Mouse (Mus musculus): ENCODE measurements around the gene Retn.

The Retn gene

DNA sequence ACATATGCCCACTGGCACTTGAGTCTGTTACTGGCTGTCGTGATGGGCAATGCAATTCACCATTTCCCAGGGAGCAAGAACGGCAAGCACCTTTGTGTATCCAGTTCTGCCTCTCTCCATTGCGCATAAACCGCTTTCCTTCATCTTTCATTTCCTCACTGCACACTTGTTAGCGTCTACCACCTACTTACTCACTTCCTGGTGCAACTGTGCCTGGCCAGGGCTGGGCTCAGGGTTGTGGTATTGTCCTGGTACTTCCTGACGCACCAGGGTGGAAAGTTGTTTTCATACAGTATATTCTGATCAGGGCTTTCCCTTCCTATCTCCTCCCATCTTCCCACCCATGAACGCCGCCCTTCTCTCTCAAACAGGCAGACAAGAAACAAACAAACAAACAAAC lies 5.3 kb downstream of the Retn start:
- DNase-seq (ENCODE audit: low read depth, low spot score) = no peak

DNA sequence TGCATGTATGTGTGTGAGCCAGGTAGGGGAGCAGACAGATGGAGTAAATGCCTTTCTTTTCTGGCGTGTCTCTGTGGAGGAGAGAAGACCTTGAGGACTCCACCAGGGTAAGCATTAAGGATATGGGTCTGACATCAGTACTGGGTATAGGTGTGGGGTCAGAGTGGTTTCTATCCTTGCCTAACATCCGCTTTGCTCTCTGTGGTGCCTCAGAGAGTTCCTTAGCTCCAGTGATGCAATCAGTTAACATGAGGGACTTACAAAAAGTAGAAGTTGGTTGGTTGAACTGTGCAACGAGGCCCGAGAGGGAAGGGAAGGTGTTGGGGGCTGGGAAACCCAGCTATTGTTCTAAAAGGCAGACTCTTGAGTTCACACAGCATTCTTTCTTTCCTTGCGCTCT lies 8.8 kb downstream of the Retn start:
- no peak for DNase-seq (ENCODE audit: low read depth, low spot score)

DNA sequence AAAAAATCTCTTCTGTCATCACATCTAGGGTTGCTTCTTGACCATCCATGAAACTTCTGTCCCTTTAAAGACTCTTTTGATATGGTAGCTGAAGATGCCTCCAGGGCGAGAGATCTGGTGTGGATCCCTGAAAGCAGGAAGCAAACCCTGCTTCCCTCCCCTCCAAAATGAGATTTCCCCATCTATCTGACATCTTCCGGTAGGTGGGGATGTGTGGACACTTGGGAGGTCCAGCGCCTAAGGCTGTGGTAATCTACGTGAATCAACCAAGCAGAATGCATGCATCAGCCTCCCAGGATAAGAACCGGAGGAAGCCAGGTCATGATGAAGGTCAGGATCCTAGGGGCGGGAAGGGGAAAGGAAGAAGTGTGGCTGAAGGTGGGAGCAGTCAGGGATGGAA lies 9.9 kb downstream of the Retn start, which contains the start of gene Mcemp1:
Gene Mcemp1, plus strand, starts transcription at position 248 of the 400 bp plus-strand sequence.
- DNase-seq (ENCODE audit: low read depth, low spot score) = no peak

DNA sequence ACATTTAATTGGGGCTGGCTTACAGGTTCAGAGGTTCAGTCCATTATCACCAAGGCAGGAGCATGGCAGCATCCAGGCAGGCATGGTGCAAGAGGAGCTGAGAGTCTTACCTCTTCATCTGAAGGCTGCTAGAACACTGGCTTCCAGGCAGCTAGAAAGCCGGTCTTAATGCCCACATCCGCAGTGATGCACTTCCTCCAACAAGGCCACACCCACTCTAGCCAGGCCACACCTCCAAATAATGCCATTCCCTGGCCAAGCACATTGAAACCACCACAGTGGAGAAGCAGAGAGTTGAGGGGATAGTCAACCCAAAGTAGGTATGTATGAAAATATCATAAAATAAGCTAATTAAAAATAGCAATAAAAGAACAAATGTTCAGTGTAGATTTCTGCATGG lies 14.8 kb downstream of the Retn start:
- DNase-seq (ENCODE audit: low read depth, low spot score) = no peak

DNA sequence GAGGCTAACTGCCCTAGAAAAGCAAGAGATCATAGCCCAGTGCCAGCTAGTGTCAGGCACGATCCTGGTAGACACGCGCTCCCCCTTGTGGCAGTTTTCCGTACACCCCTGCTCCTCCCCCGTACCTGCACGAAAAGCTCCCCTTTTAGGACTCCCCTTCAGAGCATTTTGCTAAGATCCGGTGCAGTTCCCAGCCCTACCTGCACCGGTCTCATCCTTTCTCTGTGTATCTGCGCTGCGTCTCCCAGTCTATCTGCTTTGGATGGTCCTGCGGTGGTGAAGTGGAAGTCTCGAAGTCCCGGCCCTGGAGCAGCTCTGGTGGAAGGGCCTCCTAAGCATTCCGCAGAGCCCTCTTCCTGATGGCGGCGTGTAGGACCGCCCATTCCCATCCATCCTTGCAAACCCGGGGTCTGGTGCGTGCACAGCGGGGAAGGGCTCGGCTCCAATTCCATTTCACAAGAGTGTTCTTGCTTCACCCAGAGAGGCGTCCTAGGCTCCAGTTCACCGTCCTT lies 16.5 kb downstream of the Retn start, which contains the start of gene Fcor:
Gene Fcor, minus strand, starts transcription at position 383 of the 512 bp plus-strand sequence.
- DNase-seq (ENCODE audit: low read depth, low spot score) = peak; percentile 89

DNA sequence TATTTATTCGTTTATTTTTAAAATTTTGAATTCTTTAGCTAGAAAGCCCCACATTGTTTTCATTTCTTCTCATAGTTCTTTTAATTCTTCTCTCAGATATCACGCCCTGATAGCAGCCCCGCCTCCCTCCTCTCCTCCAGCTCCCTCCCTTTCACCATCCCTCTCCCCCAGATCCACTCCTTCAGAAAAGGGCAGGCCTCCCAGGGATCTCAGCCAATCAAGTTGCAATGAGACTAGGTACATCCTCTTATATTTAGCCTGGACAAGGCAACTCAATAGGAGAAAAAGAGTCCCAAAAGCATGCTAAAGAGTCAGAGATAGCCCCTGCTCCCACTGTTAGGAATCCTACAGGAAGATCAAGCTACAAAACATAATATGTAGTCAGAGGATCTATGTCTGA lies 19.1 kb downstream of the Retn start:
- no peak for DNase-seq (ENCODE audit: low read depth, low spot score)

DNA sequence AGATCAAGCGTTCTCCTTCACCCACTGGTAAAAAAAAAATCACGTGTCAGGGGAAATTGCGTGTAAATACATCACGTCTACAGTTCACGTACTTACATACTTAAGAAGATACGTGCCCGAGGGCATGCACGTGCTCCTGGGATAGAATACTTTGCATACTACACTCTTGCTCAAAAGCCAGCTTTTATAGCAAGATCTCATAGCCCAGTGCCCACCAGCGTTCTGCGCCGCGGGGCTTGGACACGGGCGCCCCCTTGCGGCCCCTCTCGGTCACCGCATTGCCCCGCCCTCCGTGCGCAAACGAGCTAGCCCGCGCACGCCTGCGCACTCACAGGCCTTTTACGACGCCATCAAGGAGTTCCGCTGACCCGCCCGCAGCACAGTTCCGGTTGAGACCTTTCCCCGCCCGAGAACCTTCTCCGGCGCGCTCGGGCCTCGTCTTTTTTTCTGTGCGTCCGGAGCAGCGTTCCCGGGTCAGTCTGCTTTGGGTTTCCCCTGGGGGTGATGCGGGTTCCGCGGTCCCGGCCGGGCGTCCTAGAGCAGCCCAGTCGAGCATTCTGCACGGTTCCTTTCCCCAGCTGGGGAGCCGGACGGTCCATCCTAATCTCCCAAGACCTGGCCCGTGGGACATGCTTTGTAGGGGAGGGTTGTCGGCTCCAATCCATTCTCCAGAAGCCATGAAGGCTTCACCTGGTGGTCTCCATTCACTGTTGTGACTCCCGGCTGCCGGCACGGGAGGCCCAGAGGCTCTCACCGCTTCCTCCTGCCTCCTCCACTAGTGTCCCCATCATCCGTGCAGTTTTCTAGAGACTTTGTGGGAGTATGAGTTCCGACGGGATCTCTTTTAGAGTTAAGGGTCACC lies 20.8 kb downstream of the Retn start, which contains the start of gene Trappc5:
Gene Trappc5, plus strand, starts transcription at position 169 of the 862 bp plus-strand sequence.
- DNase-seq (ENCODE audit: low read depth, low spot score) = peak; percentile 98

DNA sequence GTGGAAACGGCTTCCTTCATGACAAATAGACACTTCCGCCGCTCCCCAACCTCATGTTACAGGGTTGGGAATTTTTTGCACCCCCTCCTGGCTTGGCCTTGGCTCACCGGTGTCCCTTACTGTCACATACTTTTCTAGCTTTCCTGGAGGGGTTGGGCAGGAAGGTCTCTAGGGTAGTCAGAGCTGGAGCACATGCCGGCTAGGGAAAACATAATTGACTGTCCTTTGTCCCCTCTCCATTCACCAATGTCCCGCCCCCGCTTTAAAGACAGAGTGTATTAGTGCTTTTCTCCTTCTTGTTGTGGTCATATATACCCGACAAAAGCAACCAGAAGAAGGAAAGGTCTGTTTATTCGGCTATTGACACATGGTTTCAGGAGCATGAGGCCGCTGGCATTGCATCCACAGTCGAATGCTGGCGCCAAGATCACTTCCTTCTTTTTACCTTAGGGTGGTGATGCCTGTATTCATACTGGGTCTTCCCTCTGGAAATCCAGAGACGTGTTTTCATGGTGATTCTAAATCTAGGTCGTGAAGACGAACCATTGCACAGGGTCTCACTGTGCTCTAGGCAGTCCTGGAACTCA lies 21.5 kb downstream of the Retn start:
- DNase-seq (ENCODE audit: low read depth, low spot score) = peak; percentile 68

DNA sequence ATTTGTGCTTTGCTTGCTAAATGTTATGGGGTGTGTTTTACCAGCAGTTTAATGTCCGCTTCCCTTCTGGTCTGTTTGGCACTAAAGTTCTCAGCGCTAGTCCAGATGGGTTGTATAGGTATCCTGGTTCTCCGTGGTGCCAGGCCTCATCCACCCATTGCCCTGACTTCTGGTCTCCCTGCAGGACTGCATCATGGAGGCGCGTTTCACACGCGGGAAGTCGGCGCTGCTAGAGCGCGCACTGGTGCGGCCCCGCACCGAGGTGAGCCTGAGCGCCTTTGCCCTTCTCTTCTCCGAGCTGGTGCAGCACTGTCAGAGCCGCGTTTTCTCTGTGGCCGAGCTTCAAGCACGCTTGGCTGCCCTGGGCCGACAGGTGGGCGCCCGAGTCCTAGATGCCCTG lies 23.3 kb downstream of the Retn start:
- no peak for DNase-seq (ENCODE audit: low read depth, low spot score)

DNA sequence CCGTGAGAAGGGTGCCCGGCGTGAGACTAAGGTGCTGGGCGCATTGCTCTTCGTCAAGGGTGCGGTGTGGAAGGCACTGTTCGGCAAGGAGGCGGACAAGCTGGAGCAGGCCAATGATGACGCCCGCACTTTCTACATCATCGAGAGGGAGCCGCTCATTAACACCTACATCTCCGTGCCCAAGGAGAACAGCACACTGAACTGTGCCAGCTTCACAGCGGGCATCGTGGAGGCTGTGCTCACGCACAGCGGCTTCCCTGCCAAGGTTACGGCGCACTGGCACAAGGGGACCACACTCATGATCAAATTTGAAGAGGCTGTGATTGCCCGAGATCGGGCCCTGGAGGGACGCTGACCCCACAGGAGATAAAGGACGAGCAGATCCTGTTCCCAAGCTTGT lies 23.7 kb downstream of the Retn start:
- no peak for DNase-seq (ENCODE audit: low read depth, low spot score)

DNA sequence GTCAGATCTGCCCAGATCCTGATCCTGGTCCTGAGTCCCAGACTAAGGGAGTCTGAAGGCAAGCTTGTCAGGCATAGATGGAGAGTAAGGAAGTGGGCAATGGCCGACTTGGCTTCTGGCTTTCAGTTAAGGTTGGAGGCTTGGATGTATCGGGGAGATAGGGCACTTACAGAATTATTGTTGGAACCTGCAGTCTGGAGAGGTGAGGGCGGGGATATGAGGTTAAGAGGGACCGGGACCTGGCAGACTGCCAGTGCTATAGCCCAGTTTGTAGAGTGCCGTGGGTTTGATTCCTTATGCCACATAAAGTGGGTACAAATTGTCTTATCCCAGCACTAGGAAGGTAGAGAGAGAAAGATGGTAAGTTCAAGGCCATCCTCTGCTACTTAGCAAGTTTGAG lies 24.1 kb downstream of the Retn start:
- DNase-seq (ENCODE audit: low read depth, low spot score) = no peak

DNA sequence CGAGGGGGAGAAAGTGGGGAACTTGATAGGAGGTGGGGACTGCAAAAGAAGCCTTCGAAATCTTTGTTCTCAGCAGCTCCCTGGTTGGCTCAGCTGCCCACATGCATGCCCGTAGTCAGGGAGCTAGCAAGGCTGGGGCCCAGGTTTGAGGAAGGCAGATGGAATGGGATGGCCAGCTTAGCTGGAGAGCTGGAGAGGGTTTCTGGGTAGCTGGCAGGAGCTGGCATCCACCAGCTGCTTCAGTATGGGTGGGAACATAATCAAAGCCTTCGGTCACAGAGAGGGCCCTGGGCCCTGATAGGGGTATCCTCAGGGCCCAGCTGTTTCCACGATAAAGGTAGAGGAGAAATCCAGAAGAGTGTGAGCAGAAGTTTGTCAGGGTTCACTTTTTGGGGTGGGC lies 26.9 kb downstream of the Retn start:
- no peak for DNase-seq (ENCODE audit: low read depth, low spot score)

DNA sequence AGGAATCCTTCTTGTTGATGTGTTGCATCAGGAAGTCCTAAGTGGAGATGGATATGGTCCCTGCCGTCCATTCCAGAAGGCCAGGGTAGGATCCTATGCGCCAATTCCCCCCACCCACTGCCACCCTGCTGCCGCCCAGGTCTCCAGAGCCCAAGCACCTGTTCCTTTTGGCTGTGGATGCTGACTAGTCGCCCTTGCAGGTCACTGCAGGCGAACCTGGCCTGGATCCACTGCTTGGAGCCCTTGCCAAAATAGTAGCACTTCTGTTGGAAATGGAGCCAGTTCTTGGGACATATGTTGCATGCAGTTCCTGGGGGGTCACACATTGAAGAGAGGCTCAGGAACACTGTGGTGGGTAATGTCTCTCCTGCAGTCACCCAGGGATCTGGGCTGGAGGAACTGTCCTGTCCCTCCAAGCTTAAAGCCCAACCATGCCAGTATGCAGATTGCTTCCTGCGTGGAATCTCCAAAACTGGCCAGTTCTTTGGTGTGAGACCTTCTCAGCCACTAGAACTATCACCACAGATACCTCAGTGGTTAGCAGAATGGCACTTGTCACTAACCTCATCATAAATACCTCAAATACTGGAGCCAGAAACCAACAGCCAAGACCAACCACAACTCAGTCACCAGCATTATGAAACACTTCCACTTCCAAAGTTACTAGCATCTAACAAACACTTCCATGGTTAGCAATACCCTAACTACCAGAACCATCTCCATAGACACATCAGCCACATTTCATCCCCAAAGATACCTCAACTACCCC lies 28.0 kb downstream of the Retn start:
- no peak for DNase-seq (ENCODE audit: low read depth, low spot score)

DNA sequence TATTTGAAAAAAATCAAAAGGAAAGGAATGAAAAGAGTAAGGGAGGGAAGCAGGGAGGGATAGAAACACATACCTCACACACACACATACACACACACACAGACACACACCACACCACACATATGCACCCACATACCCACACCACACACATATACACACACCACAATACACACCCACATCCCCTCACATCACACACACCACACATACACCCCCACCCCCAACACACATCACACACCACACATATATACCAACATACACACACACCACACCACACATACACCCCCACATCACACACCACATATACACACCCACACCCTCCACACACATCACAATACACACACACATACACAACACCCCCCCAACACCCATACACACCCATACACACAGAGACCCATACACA lies 29.0 kb downstream of the Retn start:
- DNase-seq (ENCODE audit: low read depth, low spot score) = no peak

DNA sequence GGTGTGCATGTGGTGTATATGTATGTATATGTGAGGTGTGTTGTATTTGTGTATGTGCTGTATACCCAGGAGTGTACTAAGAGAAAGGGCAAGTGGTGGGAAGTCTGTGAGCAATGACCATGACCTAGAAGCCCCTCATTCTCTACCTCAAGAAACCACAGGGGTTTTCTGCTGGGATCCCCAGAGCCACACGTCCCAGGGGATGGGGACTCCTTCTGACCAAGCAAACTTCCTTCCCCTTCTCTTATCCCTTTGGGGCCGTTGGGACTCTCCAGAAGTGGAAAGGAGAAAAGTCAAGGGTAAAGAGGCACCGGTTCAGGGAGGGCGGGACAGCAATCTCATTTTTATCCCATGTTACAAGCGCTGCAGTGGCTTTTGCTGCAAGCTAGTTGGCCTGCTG lies 29.9 kb downstream of the Retn start:
- DNase-seq (ENCODE audit: low read depth, low spot score) = no peak

DNA sequence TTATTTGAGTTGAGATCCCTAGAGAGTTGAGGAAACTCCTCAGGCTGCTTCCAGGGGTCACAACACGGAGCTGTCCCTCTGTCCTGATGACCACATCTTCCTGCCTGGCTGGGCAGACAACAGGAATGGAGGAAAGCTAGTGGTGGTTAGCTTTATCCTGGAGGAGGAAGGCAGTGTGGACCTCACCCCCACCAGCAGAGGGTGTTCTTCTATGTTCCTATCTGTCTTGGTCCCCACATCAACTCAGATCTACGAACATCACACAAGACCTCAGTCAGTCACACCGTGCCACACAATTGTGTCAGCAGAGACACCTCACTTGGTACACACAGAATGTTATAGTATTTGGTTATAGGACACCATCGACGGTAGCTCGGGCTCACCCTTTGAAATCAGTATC lies 32.0 kb downstream of the Retn start:
- peak; percentile 30 for DNase-seq (ENCODE audit: low read depth, low spot score)

DNA sequence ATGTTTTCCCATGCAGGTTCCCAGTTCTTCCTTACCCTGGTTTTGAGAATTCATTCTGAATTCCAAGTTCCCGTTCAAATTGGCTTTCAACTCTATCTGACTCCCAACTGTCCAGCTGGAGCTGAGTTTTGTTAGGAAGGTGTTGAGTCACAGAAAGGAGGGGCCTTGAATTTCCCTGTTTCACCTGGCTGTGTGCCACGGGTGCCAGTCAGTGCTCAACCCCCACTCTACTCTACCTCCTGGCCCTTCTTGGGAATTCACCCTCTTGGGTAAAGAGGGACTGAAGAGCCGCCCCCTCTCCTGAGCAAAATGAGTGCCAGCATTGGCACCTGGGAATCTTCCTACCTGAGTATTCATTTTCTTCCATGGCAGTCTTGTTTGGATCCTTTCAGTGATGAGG lies 35.2 kb downstream of the Retn start:
- no peak for DNase-seq (ENCODE audit: low read depth, low spot score)

DNA sequence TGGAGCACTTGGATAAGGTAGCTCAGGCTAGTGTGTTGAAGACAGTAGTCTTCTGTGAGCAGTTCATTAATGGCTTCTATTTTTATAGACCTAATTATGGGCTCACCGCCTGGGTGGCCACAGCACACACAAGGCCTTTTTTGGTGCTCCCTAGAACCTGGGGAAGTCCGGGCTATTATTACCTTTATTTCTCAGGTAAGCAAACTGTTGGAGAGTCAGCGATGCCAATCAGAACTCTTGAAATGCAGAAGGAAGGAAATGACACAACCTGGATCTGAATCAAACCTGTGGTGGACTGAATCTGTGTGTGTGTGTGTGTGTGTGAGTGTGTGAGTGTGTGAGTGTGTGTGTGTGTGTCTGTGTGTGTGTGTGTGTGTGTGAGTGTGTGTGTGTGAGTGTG lies 38.6 kb downstream of the Retn start, which contains the start of gene Fcer2a:
Gene Fcer2a, minus strand, starts transcription at position 55 of the 400 bp plus-strand sequence.
- DNase-seq (ENCODE audit: low read depth, low spot score) = peak; percentile 78

DNA sequence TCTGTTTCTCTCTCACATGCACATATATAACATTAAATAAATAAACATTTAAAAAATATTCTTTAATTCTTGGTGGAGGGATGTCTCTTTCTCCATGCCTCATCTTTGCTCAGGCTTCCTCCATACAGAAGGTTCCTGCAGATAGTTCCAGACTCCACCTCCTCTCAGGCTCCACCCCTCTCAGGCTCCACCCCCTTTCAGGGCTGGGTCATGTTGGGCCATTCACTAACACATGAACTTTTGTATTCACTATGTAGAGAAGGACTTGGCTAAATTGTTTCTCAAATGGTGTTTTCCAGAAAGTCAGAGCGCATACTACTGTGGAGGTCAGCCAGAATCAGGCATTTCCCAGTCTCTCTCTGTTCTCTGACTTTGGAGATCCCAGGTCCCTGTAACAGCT lies 45.9 kb downstream of the Retn start:
- DNase-seq (ENCODE audit: low read depth, low spot score) = no peak

DNA sequence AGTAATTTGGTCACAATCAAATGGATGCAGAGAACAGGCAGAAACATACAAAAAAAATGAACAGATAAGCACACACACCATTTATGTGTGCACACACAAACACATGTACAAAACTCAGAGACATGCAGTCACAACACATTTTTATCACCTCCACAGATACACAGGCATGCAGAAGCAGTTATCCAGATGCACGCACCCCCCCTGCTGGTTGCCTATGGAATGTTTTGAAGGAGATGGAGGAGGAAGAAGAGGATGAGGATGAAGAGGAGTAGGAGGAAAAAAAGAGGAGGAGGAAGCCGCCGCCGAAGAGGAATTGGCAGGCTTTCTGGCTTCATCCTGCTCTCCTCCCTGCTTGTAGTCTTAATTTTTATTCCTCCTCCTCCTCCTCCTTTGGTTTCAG lies 50.1 kb downstream of the Retn start:
- peak; percentile 49 for DNase-seq (ENCODE audit: low read depth, low spot score)

DNA sequence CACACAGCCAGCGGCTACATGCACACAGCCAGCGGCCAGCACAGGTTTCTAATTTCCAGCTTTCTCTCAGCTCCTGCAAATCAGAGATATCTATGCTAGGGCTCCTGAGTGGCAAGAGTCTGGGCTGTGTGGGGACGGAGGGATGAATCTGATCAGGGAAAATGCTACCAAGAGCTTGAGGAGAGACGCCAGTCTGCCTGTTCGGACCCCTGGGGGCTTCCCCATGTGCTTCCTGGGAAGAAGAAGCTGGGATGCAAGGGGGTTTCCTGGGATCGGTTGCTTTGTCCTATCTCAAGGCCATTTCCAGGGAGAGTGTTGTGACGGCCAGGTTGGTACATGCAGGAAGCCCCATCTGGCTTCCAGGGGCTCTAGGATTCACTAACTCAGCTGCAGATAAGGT lies 52.0 kb downstream of the Retn start:
- DNase-seq (ENCODE audit: low read depth, low spot score) = no peak
